28 mouse cellular contexts compared by ENCODE assay signal in the genomic region with DNA sequence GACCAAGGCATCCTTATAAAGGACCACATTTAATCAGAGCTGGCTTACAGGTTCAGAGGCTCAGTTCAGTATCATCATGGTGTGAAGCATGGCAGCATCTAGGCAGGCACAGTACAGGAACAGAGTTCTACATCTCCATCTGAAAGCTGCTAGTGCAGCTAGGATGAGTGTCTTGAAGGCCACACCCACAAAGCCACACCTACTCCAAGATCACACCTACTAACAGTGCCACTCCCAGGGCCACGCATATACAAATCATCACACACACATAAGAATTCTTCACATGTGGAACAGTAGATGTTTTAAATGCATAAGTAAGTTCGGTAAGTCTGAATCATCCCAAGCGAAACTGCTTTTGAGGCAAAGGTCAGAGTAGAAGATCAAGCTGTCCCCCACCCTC. TPM values are rescaled to one million over a fixed set of nuclear protein-coding genes. Genes with fewer than 3 reads are reported as not detected.
DNase-seq lines count a peak whose midpoint lies in the region; ATAC-seq lines count a peak whose summit lies in the region.
"Had no signal": no experiment of that assay in that cellular context is flagged by ENCODE, and none has a peak within 500 bp of the region (broad histone marks: within the 10 kb centered on the region; RNA-seq: fewer than 3 reads in every experiment).

No protein-coding gene starts in this region.

- H3K4me2 ChIP-seq in midbrain, embryonic 14.5 days (ENCODE audit: low read length): no peak overlapping the region
- H3K4me2 ChIP-seq: forebrain, embryonic 13.5 days; heart, embryonic 11.5 days; hindbrain, embryonic 12.5 days had no signal

- H3K9ac ChIP-seq in midbrain, embryonic 14.5 days (replicated peaks; ENCODE audit: low read length): no peak overlapping the region
- H3K9ac ChIP-seq: forebrain, embryonic 13.5 days; hindbrain, embryonic 12.5 days had no signal

- H3K4me3 ChIP-seq in midbrain, embryonic 14.5 days (replicated peaks; ENCODE audit: low read depth, low read length): no peak overlapping the region
- H3K4me3 ChIP-seq: forebrain, embryonic 10.5 days; forebrain, embryonic 13.5 days; hindbrain, embryonic 12.5 days had no signal

- 87% methylated on average over 3 of the region's 3 CpGs for WGBS in midbrain, embryonic 14.5 days

- peak; percentile 10 for DNase-seq in 3T3-L1 (ENCODE audit: low read depth, low spot score)
- peak; percentile 55 for DNase-seq in ZHBTc4 (ENCODE audit: low read depth, low spot score)
- no peak for DNase-seq in midbrain, embryonic 14.5 days
- DNase-seq in kidney, adult 18-20 months: no peak
- DNase-seq: adrenal gland, adult 8-10 months; adrenal gland, postnatal 25 days; B cell, adult 2 months; cerebellum, adult 18-20 months; cerebellum, adult 9-10 months; cerebellum, postnatal 14 days; gastrocnemius, postnatal 10 days; heart, adult 11 months had no signal

- H3K9me3 ChIP-seq in midbrain, embryonic 14.5 days (ENCODE audit: control insufficient read depth, low read length): no peaks in the 10 kb centered on the region
- H3K9me3 ChIP-seq: forebrain, embryonic 10.5 days; forebrain, embryonic 13.5 days; hindbrain, embryonic 12.5 days had no signal

- H3K4me1 ChIP-seq in midbrain, embryonic 14.5 days (ENCODE audit: control insufficient read depth, insufficient read depth, low read length): no peaks in the 10 kb centered on the region
- H3K4me1 ChIP-seq: forebrain, embryonic 10.5 days; forebrain, embryonic 13.5 days; hindbrain, embryonic 12.5 days had no signal

- H3K27me3 ChIP-seq in midbrain, embryonic 14.5 days (ENCODE audit: control insufficient read depth, insufficient read depth, low read length): no peaks in the 10 kb centered on the region
- H3K27me3 ChIP-seq: CH12.LX; forebrain, embryonic 13.5 days; hindbrain, embryonic 12.5 days had no signal

- no peak overlapping the region for H3K27ac ChIP-seq in midbrain, embryonic 14.5 days (replicated peaks; ENCODE audit: low read depth, low read length)
- H3K27ac ChIP-seq: forebrain, embryonic 10.5 days; forebrain, embryonic 13.5 days; hindbrain, embryonic 12.5 days had no signal

- peak; percentile 71 for ATAC-seq in CD4-positive, CD25-positive, alpha-beta regulatory T cell, adult 4 months
- ATAC-seq in inflammation-experienced regulatory T-cells, adult 6 months: peak; percentile 65
- ATAC-seq in midbrain, embryonic 14.5 days (ENCODE audit: low FRiP score, low TSS enrichment): no peak
- ATAC-seq in cerebellum, adult (ENCODE audit: insufficient number of reproducible peaks, low FRiP score, low TSS enrichment): no peak
- ATAC-seq: forebrain, embryonic 13.5 days; forebrain, embryonic 16.5 days; hindbrain, embryonic 16.5 days; intestine, postnatal 0 days had no signal

- H3K36me3 ChIP-seq in midbrain, embryonic 14.5 days (ENCODE audit: control insufficient read depth, insufficient read depth, low read length): no peaks in the 10 kb centered on the region
- H3K36me3 ChIP-seq: forebrain, embryonic 10.5 days; hindbrain, embryonic 12.5 days had no signal

RNA-seq across cellular contexts. Expression of gene Akr1d1, which starts 33.9 kb away (rescaled TPM):
- polyA plus RNA-seq in CD4-positive, CD25-positive, alpha-beta regulatory T cell, adult 4 months (2017; shearing (Covaris generic)): not detected
- polyA plus RNA-seq in inflammation-experienced regulatory T-cells, adult 6 months (2017; shearing (Covaris generic)): not detected
- not detected in 2 replicates for polyA plus RNA-seq in midbrain, embryonic 14.5 days (2014; fragmentation: Nextera tagmentation; extraction: Ambion mirVana)
- polyA plus RNA-seq: brain, embryonic 14.5 days; embryonic facial prominence, embryonic 11.5 days; embryonic facial prominence, embryonic 14.5 days; forebrain, embryonic 10.5 days; forebrain, embryonic 13.5 days; forebrain, embryonic 16.5 days; heart, embryonic 11.5 days; heart, embryonic 14.5 days; heart, postnatal 0 days; hindbrain, embryonic 12.5 days; hindbrain, embryonic 16.5 days had no signal

Comparison
In these comparisons a context has a peak if more than half of its experiments do, and no peak if none do; other contexts are left out.
1. DNase-seq: peak in 3T3-L1 (single experiment) and ZHBTc4 (single experiment); none in midbrain, embryonic 14.5 days (single experiment) and kidney, adult 18-20 months (single experiment).
2. ATAC-seq: peak in CD4-positive, CD25-positive, alpha-beta regulatory T cell, adult 4 months (single experiment) and inflammation-experienced regulatory T-cells, adult 6 months (single experiment); none in midbrain, embryonic 14.5 days (single experiment) and cerebellum, adult (single experiment).